Mouse (Mus musculus): ENCODE results near the gene Sumf1.

Sumf1 gene

DNA sequence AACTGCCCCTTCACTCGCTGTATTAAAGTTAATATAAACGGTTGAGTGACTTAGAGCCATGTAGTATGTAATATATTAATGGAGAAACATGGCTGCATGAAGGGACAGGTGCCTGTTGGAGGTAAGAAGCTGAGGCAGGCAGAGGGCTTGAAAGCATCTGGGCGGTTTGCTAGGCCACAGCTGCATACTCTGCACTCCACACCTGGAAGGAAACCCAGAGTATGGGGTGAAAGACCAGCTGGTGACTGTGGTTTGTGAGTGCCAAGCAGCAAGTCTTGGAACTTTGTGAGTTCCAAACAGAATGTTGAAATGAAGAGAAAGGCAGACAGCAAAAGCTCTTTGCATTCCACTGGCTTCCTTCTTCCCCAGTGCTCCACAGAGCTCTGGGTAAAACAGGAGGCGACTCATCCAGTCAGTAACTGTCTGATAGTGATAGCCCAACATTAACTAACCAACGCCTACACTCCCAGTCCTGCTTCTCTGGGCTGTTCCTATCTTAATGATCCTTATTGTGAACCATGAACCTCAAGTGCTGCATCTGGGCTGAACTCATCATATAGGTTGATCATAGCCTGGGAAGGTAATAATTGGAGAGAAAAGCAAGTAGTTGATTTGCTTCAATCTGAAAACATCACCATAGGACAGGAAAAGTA lies 21.7 kb upstream of the Sumf1 start:
- no peak for DNase-seq (ENCODE audit: low spot score)

DNA sequence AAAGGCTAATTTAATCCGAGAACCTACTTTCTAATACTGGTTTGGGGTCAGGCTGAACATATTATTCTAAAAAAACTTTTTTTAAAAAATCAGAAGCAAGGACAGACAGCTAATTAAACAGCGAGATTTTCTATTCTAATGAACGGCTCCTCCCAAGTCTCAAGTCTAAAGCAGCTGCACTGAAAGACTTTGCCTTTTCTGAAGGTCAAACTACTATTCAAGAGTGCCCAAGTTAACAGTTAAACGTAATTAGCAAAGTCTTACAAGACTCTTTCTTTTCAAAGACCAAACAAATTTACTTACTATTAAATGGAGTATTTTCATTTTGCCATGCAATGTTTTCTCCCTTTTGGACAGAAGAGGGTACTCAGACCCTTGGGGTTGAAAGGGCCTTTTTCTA lies 20.8 kb upstream of the Sumf1 start:
- DNase-seq (ENCODE audit: low spot score) = no peak

- no peak for DNase-seq (ENCODE audit: low spot score)
These were observed 18.9 kb upstream of the Sumf1 start for GRCm38 (mm10) chr6:108204322-108204721.

GRCm38 (mm10) chr6:108198286-108198685 lies 12.9 kb upstream of the Sumf1 start:
- DNase-seq (ENCODE audit: low spot score) = no peak

- DNase-seq (ENCODE audit: low spot score) = no peak
These were observed 11.7 kb upstream of the Sumf1 start for GRCm38 (mm10) chr6:108197117-108197516.

DNA sequence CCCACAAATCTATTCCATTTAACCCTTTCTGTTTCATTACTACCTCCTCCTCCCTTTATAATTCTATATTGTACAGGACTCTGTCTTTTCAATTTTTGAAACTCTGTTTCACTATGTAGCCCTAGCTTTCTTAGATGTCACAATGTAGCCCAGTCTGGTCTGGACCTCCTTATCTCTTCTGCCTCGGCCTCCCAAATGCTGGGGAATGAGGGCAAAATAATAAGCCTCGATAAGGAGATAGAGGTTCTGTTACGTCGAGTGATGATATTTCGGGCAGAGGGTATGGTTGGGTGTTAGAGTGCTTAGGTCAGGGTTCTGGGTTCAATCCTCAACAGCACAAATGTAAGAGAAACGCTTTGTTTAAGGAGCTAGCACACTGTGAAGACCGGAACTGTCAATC lies 11.3 kb upstream of the Sumf1 start:
- DNase-seq (ENCODE audit: low spot score) = no peak

GRCm38 (mm10) chr6:108192632-108193031 lies 7.2 kb upstream of the Sumf1 start:
- no peak for DNase-seq (ENCODE audit: low spot score)

DNA sequence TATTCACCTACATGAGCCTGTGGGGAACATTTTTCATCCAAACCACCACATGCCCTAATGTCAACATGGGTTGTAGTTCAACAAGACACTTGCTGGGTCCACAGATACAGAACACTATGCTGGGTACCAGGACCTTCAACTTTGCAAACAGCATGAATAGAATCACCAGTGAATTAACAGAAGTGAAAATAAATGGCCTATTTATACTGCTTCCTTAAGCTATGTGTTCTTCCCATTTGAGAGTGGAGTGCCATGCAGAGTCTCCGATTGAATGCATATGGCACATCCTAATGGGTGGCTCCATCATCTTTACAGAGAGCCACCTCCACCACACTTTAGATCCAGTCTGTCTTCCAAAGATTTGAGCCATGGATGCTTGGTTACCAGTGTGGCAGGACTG lies 5.3 kb upstream of the Sumf1 start:
- no peak for DNase-seq (ENCODE audit: low spot score)

- no peak for DNase-seq (ENCODE audit: low spot score)
These were observed 265 bp upstream of the Sumf1 start for GRCm38 (mm10) chr6:108185685-108186009.

GRCm38 (mm10) chr6:108179087-108179486 lies 6.3 kb downstream of the Sumf1 start:
- DNase-seq (ENCODE audit: low spot score) = no peak

GRCm38 (mm10) chr6:108174181-108174580 lies 11.2 kb downstream of the Sumf1 start:
- no peak for DNase-seq (ENCODE audit: low spot score)

DNA sequence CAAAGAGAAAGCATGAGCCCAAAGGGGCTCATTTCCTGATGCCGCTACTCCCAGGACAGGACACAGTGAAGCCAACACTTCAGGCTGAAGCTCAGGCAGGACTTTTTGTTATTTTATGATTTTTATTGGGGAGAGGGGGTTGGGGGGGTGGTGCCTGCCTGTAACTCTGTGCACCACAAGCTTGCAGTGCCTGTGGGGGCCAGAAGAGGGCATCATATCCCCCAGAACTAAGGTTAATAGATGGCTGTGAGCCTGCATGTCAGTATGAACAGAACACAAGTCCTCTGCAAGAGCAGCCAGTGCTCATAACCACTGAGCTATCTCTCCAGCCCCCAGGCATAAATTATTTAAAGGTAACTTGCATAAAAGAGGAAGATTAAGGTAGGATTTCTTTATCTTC lies 13.2 kb downstream of the Sumf1 start:
- DNase-seq (ENCODE audit: low spot score) = no peak

- no peak for DNase-seq (ENCODE audit: low spot score)
These were observed 15.9 kb downstream of the Sumf1 start for GRCm38 (mm10) chr6:108169466-108169865.

- no peak for DNase-seq (ENCODE audit: low spot score)
These were observed 16.7 kb downstream of the Sumf1 start for GRCm38 (mm10) chr6:108168723-108169122.

GRCm38 (mm10) chr6:108167946-108168680 lies 17.3 kb downstream of the Sumf1 start:
- DNase-seq (ENCODE audit: low spot score) = no peak

GRCm38 (mm10) chr6:108165598-108165997 lies 19.8 kb downstream of the Sumf1 start:
- DNase-seq (ENCODE audit: low spot score) = no peak

GRCm38 (mm10) chr6:108164935-108165334 lies 20.4 kb downstream of the Sumf1 start:
- DNase-seq (ENCODE audit: low spot score) = no peak

DNA sequence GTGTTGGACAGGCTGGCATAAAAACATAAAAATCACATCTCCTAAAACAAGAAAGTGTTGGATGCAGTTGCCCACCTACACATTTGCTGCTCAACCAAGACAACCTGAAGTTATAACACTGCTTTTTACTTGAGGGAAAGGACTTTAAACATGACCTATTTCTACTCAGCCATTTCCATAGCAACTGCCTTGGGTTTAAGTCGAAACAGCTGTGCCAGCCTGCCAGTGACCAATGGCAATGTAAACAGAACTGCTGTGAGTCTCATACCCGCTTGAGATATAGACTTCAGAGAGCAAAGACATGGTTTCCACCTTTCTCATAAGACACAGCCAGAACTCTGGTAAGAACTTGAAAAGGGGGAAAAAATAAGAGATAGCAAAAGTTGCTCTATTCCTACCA lies 24.8 kb downstream of the Sumf1 start:
- peak; percentile 75 for DNase-seq (ENCODE audit: low spot score)

DNA sequence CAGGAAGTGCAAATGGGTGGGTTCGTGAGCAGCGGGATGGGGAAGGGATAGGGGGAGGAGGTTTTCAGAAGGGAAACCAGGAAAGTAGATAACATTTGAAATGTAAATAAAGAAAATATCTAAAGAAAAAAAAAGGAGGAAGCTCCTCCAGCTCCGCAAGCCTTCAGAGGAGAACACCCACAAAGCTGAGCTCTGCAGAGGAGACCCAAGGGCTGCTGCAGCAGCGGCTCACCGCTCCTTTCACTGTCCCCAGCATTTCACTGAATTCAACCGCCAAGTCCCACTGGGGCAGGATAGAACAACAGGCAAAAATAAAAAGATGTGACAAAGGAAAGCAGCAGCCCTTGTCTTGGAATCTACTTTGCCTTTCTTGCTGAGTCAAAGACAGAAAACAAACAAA lies 28.5 kb downstream of the Sumf1 start:
- DNase-seq (ENCODE audit: low spot score) = no peak

DNA sequence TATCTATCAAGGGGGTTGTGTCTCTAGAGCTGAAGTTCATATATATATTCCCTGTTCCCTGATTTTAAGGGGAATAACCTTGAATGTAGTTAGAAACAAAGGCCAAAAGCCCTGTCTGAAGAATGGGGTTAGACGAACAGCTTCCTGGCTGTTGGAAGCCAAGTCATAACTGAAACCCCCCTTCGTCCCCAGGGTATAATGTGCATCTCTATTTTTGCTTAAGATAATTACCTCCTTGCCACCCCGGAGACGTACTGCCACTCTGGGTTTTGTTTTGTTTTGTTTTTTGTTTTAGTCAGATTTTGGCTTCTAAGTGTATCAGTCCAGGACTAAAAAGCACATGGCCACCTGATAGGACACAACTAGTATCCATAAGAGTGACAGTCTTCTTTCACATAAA lies 31.1 kb downstream of the Sumf1 start:
- DNase-seq (ENCODE audit: low spot score) = no peak

DNA sequence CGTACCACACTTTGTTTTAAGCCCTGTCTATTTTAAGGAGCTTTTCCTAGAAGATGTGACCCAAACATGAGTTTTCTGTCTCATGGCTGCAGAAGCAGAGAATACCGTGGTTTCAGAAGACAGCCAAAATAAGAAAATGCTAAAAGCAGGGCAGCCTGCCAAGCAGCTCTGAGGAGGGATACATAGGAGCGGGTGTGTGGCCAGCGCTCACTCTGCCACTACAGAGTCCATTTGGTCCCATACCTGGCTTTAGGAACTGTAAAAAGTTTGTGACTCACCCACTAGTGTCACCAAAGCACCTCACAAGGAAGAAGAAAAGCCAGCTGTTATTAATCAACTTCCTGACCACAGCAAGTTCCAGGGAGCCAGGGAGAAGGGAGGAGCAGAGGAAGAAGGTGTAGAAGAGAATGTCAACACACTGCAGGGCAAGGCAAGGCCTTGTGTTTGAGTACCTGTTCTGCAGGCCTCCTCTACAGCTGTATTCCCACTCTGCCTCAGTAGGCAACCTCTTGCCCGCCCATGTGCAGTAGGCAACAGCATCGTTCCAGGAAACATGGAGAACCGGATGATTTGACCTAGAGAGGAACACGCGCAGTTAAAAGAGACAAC lies 32.6 kb downstream of the Sumf1 start:
- DNase-seq (ENCODE audit: low spot score) = no peak

- no peak for DNase-seq (ENCODE audit: low spot score)
These were observed 33.3 kb downstream of the Sumf1 start for GRCm38 (mm10) chr6:108152081-108152480.

- DNase-seq (ENCODE audit: low spot score) = no peak
These were observed 36.1 kb downstream of the Sumf1 start for GRCm38 (mm10) chr6:108149235-108149634.

- no peak for DNase-seq (ENCODE audit: low spot score)
These were observed 36.9 kb downstream of the Sumf1 start for GRCm38 (mm10) chr6:108148435-108148834.

Measured in embryo, embryonic 10 days (tissue).